Comparison of ENCODE assay signal across 7 mouse cellular contexts in genomic region chr15:63997705-63998409, GRCm38 (mm10).
DNase-seq lines count a peak whose midpoint lies in the region; ATAC-seq and TF ChIP-seq lines count a peak whose summit lies in the region.

No protein-coding gene starts in this region.

- TF ChIP-seq CTCF in intestine, postnatal 0 days (IDR thresholded peaks at IDR 0.05; ENCODE audit: low read depth) = 0 out of 2 replicates have a peak, but pooled peaks have one; percentile 18
- no peak for TF ChIP-seq CTCF in small intestine, adult 2 months (IDR thresholded peaks at IDR 0.05; ENCODE audit: extremely low read depth, insufficient read length, insufficient replicate concordance, low read depth, low read length)

- H3K4me1 ChIP-seq in intestine, postnatal 0 days (replicated peaks; ENCODE audit: control insufficient read depth, insufficient read depth, low read length) = 0 out of 2 replicates have a peak, but pooled peaks cover 3% of the 10 kb centered on the region
- H3K4me1 ChIP-seq in midbrain, embryonic 12.5 days = peaks cover 22% of the 10 kb centered on the region
- peaks cover 5% of the 10 kb centered on the region for H3K4me1 ChIP-seq in small intestine, adult 2 months (ENCODE audit: control insufficient read depth, insufficient read depth, insufficient read length, low read length)

- under 1% methylated on average over 82 of the region's 104 CpGs for WGBS in intestine, postnatal 0 days
- 0% methylated on average over 44 of the region's 104 CpGs for WGBS in midbrain, embryonic 12.5 days
- WGBS in small intestine, adult 2 months = under 1% methylated on average over 104 of the region's 104 CpGs

- no peak; the same call in 1 of the 2 replicates for TF ChIP-seq POLR2A in small intestine, adult 2 months (IDR thresholded peaks at IDR 0.05; ENCODE audit: low read depth, low read length)

- H3K4me3 ChIP-seq in intestine, postnatal 0 days (ENCODE audit: low read depth, low read length) = peak overlapping the region; percentile 88
- peak overlapping the region; percentile 87 for H3K4me3 ChIP-seq in midbrain, embryonic 12.5 days
- H3K4me3 ChIP-seq in small intestine, adult 2 months (ENCODE audit: low read depth, low read length) = peak overlapping the region; percentile 82

- H3K27me3 ChIP-seq in intestine, postnatal 0 days (replicated peaks; ENCODE audit: control insufficient read depth, insufficient read depth, low read length) = no peaks in the 10 kb centered on the region
- H3K27me3 ChIP-seq in midbrain, embryonic 12.5 days = no peaks in the 10 kb centered on the region
- H3K27me3 ChIP-seq in small intestine, adult 2 months (ENCODE audit: control insufficient read depth, insufficient read depth, low read length) = no peaks in the 10 kb centered on the region

- no peaks in the 10 kb centered on the region for H3K9me3 ChIP-seq in intestine, postnatal 0 days (ENCODE audit: control insufficient read depth)
- no peaks in the 10 kb centered on the region for H3K9me3 ChIP-seq in midbrain, embryonic 12.5 days

- H3K4me2 ChIP-seq in intestine, postnatal 0 days (replicated peaks; ENCODE audit: low read depth) = peak overlapping the region; percentile 88
- peak overlapping the region; percentile 68 for H3K4me2 ChIP-seq in midbrain, embryonic 12.5 days (replicated peaks)

- peak overlapping the region; percentile 81 for H3K9ac ChIP-seq in intestine, postnatal 0 days (ENCODE audit: low read depth, low read length)
- H3K9ac ChIP-seq in midbrain, embryonic 12.5 days (replicated peaks) = peak overlapping the region; percentile 92

- intact Hi-C loops in left cerebral cortex, postnatal 4 days (cut with DNase I) = no loop called here

- DNase-seq in adrenal gland, adult 8-10 months = peak; percentile 93
- DNase-seq in embryo, embryonic 9.5 days (ENCODE audit: extremely low spot score) = peak; percentile 97
- peak; percentile 20 for DNase-seq in gonadal fat pad, adult 2 months (ENCODE audit: low read depth)
- peak; percentile 98 for DNase-seq in left cerebral cortex, postnatal 4 days

- ATAC-seq in intestine, postnatal 0 days = peak; percentile 95
- ATAC-seq in midbrain, embryonic 12.5 days (ENCODE audit: low FRiP score, low read depth) = peak; percentile 95

- peak overlapping the region; percentile 98 for H3K27ac ChIP-seq in intestine, postnatal 0 days (ENCODE audit: low read depth, low read length)
- peak overlapping the region; percentile 96 for H3K27ac ChIP-seq in midbrain, embryonic 12.5 days (replicated peaks)
- peak overlapping the region; percentile 76 for H3K27ac ChIP-seq in small intestine, adult 2 months (ENCODE audit: insufficient read depth, low read depth, low read length)

- no peaks in the 10 kb centered on the region for H3K36me3 ChIP-seq in intestine, postnatal 0 days (ENCODE audit: control insufficient read depth, insufficient read depth)
- no peaks in the 10 kb centered on the region for H3K36me3 ChIP-seq in midbrain, embryonic 12.5 days
- no peaks in the 10 kb centered on the region for H3K36me3 ChIP-seq in small intestine, adult 2 months (ENCODE audit: control insufficient read depth, insufficient read depth, low read length)

Comparison
In these comparisons a context has a peak if more than half of its experiments do, and no peak if none do; other contexts are left out.
1. Peak in every context shown above with its lines: DNase-seq, ATAC-seq, H3K4me3 ChIP-seq and H3K27ac ChIP-seq.
2. DNase-seq: peak in every context shown above with its lines; median percentile 98 in left cerebral cortex, postnatal 4 days; 97 in embryo, embryonic 9.5 days; 93 in adrenal gland, adult 8-10 months; 20 in gonadal fat pad, adult 2 months.